Mouse (Mus musculus) ES-CJ7 (cell line): ENCODE results near the gene Ctr9.

Experiments used
- DNase-seq: peaks from one replicate; pipeline ENCODE4 v3.0.0; 2011; ENCODE audit warnings: low read depth, low spot score

Ctr9 gene

GRCm38 (mm10) chr7:111029046-111029553, 349 bp downstream of the Ctr9 start:
- no peak for DNase-seq

GRCm38 (mm10) chr7:111048920-111049319, 20.2 kb downstream of the Ctr9 start:
- no peak for DNase-seq

GRCm38 (mm10) chr7:111049652-111050421, 21.1 kb downstream of the Ctr9 start:
- DNase-seq: peak; percentile 66

- no peak for DNase-seq
These were observed 26.5 kb downstream of the Ctr9 start for GRCm38 (mm10) chr7:111055221-111055620.

GRCm38 (mm10) chr7:111055984-111056657, 27.4 kb downstream of the Ctr9 start:
- no peak for DNase-seq

- DNase-seq: no peak
These were observed 30.8 kb downstream of the Ctr9 start for GRCm38 (mm10) chr7:111059527-111059926.

- peak; percentile 25 for DNase-seq
These were observed 34.2 kb downstream of the Ctr9 start for GRCm38 (mm10) chr7:111062971-111063370.

GRCm38 (mm10) chr7:111068181-111068580, 39.4 kb downstream of the Ctr9 start:
- no peak for DNase-seq

GRCm38 (mm10) chr7:111069439-111070166, 40.9 kb downstream of the Ctr9 start:
- no peak for DNase-seq

GRCm38 (mm10) chr7:111070167-111070496, 41.4 kb downstream of the Ctr9 start:
- DNase-seq: no peak

GRCm38 (mm10) chr7:111072410-111072809, 43.7 kb downstream of the Ctr9 start:
- DNase-seq: no peak

- DNase-seq: no peak
These were observed 46.5 kb downstream of the Ctr9 start for GRCm38 (mm10) chr7:111075288-111075687.

- no peak for DNase-seq
These were observed 49.5 kb downstream of the Ctr9 start for GRCm38 (mm10) chr7:111078271-111078670.

GRCm38 (mm10) chr7:111080026-111080425, 51.3 kb downstream of the Ctr9 start:
- no peak for DNase-seq

- no peak for DNase-seq
These were observed 52.1 kb downstream of the Ctr9 start for GRCm38 (mm10) chr7:111080876-111081275.

- DNase-seq: peak; percentile 46
These were observed 53.5 kb downstream of the Ctr9 start for GRCm38 (mm10) chr7:111082043-111082821.

- peak; percentile 97 for DNase-seq
These were observed 54.3 kb downstream of the Ctr9 start, which contains the start of gene Eif4g2 for GRCm38 (mm10) chr7:111082822-111083732. Gene Eif4g2, minus strand, starts transcription at chr7:111083030.

GRCm38 (mm10) chr7:111083733-111084120, 55.0 kb downstream of the Ctr9 start:
- DNase-seq: no peak

- no peak for DNase-seq
These were observed 55.7 kb downstream of the Ctr9 start for GRCm38 (mm10) chr7:111084443-111084842.

- no peak for DNase-seq
These were observed 56.4 kb downstream of the Ctr9 start for GRCm38 (mm10) chr7:111085153-111085552.
